ENCODE assay signal across 11 mouse cellular contexts in the genomic region with DNA sequence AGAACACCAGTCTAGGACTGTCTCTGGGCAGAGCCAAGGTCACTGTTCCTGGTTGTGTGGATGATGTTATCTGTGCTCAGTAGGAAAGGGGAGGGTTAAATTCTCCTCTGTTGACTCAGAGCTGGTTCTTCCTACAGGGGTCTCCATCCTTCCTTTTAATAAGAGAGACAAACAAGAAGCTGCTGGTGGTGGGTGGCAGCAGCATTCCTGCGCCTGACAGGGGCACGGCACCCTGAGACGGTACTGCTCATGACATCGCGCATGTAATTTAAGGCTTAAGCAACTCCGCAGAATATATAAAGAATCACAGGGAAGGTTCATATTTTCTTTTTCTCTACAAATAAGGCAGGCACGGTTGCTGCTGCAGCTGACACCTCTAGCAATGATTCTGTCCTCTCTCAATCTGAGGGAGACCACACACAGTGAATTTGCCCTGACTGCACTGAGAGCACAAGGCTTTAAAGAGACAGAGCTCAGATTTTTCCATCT.
DNase-seq lines count a peak whose midpoint lies in the region; ATAC-seq lines count a peak whose summit lies in the region.
"Had no signal": no experiment of that assay in that cellular context is flagged by ENCODE, and none has a peak within 500 bp of the region (broad histone marks: within the 10 kb centered on the region; RNA-seq: fewer than 3 reads in every experiment).

No protein-coding gene starts in this region.

- peaks cover 24% of the 10 kb centered on the region for H3K4me1 ChIP-seq in forebrain, embryonic 10.5 days
- H3K4me1 ChIP-seq in forebrain, embryonic 11.5 days (replicated peaks; ENCODE audit: control insufficient read depth, insufficient read depth, low read length) = peaks cover 7% of the 10 kb centered on the region; the same call in 1 of the 2 replicates
- H3K4me1 ChIP-seq in hindbrain, embryonic 15.5 days (replicated peaks) = peaks cover 31% of the 10 kb centered on the region
- H3K4me1 ChIP-seq in midbrain, embryonic 16.5 days (ENCODE audit: control insufficient read depth, insufficient read depth, low read length) = peaks cover 29% of the 10 kb centered on the region

- H3K36me3 ChIP-seq in forebrain, embryonic 10.5 days (replicated peaks) = no peaks in the 10 kb centered on the region
- no peaks in the 10 kb centered on the region for H3K36me3 ChIP-seq in forebrain, embryonic 11.5 days (ENCODE audit: control insufficient read depth, insufficient read depth, low read length)
- no peaks in the 10 kb centered on the region for H3K36me3 ChIP-seq in hindbrain, embryonic 15.5 days
- H3K36me3 ChIP-seq in midbrain, embryonic 16.5 days (ENCODE audit: control insufficient read depth, insufficient read depth, low read length) = no peaks in the 10 kb centered on the region

- DNase-seq in forebrain, embryonic 10.5 days (ENCODE audit: extremely low spot score, low spot score) = no peak
- DNase-seq in forebrain, embryonic 11.5 days (ENCODE audit: low spot score) = no peak
- peak; percentile 64 for DNase-seq in embryo, embryonic 11 days
- DNase-seq in layer of hippocampus, adult 18-20 months (ENCODE audit: low spot score in 2 of 2) = no peak
- DNase-seq in cerebellum, adult 18-20 months = no peak
- DNase-seq: heart, postnatal 36 days; left cerebral cortex, postnatal 4 days had no signal

- no peak overlapping the region for H3K9ac ChIP-seq in forebrain, embryonic 11.5 days (ENCODE audit: low read length)
- H3K9ac ChIP-seq in hindbrain, embryonic 15.5 days = no peak overlapping the region
- H3K9ac ChIP-seq in midbrain, embryonic 16.5 days (ENCODE audit: low read depth, low read length) = peak overlapping the region; percentile 56

- H3K4me3 ChIP-seq in forebrain, embryonic 10.5 days = no peak overlapping the region
- no peak overlapping the region for H3K4me3 ChIP-seq in forebrain, embryonic 11.5 days (ENCODE audit: low read depth, low read length)
- H3K4me3 ChIP-seq in hindbrain, embryonic 15.5 days = no peak overlapping the region
- no peak overlapping the region for H3K4me3 ChIP-seq in midbrain, embryonic 16.5 days (ENCODE audit: low read depth, low read length)

- no peaks in the 10 kb centered on the region for H3K27me3 ChIP-seq in forebrain, embryonic 10.5 days (ENCODE audit: poor library complexity, severe bottlenecking)
- no peaks in the 10 kb centered on the region for H3K27me3 ChIP-seq in forebrain, embryonic 11.5 days (ENCODE audit: control insufficient read depth, insufficient read depth, low read length)
- no peaks in the 10 kb centered on the region for H3K27me3 ChIP-seq in hindbrain, embryonic 15.5 days
- no peaks in the 10 kb centered on the region for H3K27me3 ChIP-seq in midbrain, embryonic 16.5 days (ENCODE audit: control insufficient read depth, insufficient read depth, low read depth, low read length)
- H3K27me3 ChIP-seq: Patski had no signal

- H3K27ac ChIP-seq in forebrain, embryonic 10.5 days = 0 out of 2 replicates have a peak overlapping the region, but pooled peaks have one; percentile 35
- no peak overlapping the region for H3K27ac ChIP-seq in forebrain, embryonic 11.5 days (ENCODE audit: low read depth, low read length)
- peak overlapping the region; percentile 79 for H3K27ac ChIP-seq in hindbrain, embryonic 15.5 days (replicated peaks)
- H3K27ac ChIP-seq in midbrain, embryonic 16.5 days (ENCODE audit: low read length) = peak overlapping the region; percentile 84

- ATAC-seq in forebrain, embryonic 11.5 days (replicated peaks; ENCODE audit: low FRiP score) = no peak
- ATAC-seq in hindbrain, embryonic 15.5 days (ENCODE audit: low FRiP score, low read depth) = 0 out of 2 replicates have a peak, but pooled peaks have one; percentile 19
- peak; percentile 62 for ATAC-seq in midbrain, embryonic 16.5 days
- ATAC-seq in granulocyte monocyte progenitor cell, adult 5-6 weeks (replicated peaks; ENCODE audit: poor library complexity, severe bottlenecking) = no peak
- ATAC-seq: Patski had no signal

- H3K9me3 ChIP-seq in forebrain, embryonic 10.5 days = no peaks in the 10 kb centered on the region
- H3K9me3 ChIP-seq in forebrain, embryonic 11.5 days (ENCODE audit: control insufficient read depth, low read length) = no peaks in the 10 kb centered on the region
- H3K9me3 ChIP-seq in hindbrain, embryonic 15.5 days = no peaks in the 10 kb centered on the region
- no peaks in the 10 kb centered on the region for H3K9me3 ChIP-seq in midbrain, embryonic 16.5 days (replicated peaks; ENCODE audit: control insufficient read depth, low read length, poor library complexity, severe bottlenecking)

- WGBS in forebrain, embryonic 10.5 days = 39% methylated on average over 7 of the region's 7 CpGs
- 28% methylated on average over 7 of the region's 7 CpGs for WGBS in forebrain, embryonic 11.5 days
- 7% methylated on average over 7 of the region's 7 CpGs for WGBS in hindbrain, embryonic 15.5 days
- WGBS in midbrain, embryonic 16.5 days = 7% methylated on average over 7 of the region's 7 CpGs

- no peak overlapping the region for H3K4me2 ChIP-seq in forebrain, embryonic 11.5 days (ENCODE audit: low read depth, low read length, severe bottlenecking)
- peak overlapping the region; percentile 23; the same call in 1 of the 2 replicates for H3K4me2 ChIP-seq in hindbrain, embryonic 15.5 days
- peak overlapping the region; percentile 37 for H3K4me2 ChIP-seq in midbrain, embryonic 16.5 days (ENCODE audit: low read length)

Comparison
In these comparisons a context has a peak if more than half of its experiments do, and no peak if none do; other contexts are left out.
1. ATAC-seq: peak in hindbrain, embryonic 15.5 days (single experiment) and midbrain, embryonic 16.5 days (single experiment); none in forebrain, embryonic 11.5 days (single experiment) and granulocyte monocyte progenitor cell, adult 5-6 weeks (single experiment).